Mouse (Mus musculus) midbrain, embryonic 12.5 days (tissue): ENCODE data around the gene Sqstm1. TPM values are rescaled to one million over a fixed set of nuclear protein-coding genes. Genes with fewer than 3 reads are reported as not detected.

Experiments
- ATAC-seq: fragments of 200-750 bp; cut with Nextera tagmentation; 2 replicates; pipeline ENCODE4 v1.8.0; 2017; ENCODE audit warnings: low read depth, moderate TSS enrichment, moderate library complexity; ENCODE audit not compliant: low FRiP score
- H3K27ac ChIP-seq: fragments of 300-500 bp; sonication (generic); replicated peaks from 2 replicates; pipeline ENCODE4 v1.5.1; 2016; ENCODE audit warnings: mild to moderate bottlenecking
- H3K27me3 ChIP-seq: fragments of 300-500 bp; sonication (generic); 2 replicates; pipeline ENCODE4 v1.6.1; 2016; ENCODE audit warnings: mild to moderate bottlenecking
- H3K36me3 ChIP-seq: fragments of 300-500 bp; sonication (generic); 2 replicates; pipeline ENCODE4 v1.6.1; 2016
- H3K4me1 ChIP-seq: fragments of 300-500 bp; sonication (generic); 2 replicates; pipeline ENCODE4 v1.6.1; 2016
- H3K4me2 ChIP-seq: fragments of 300-500 bp; sonication (generic); replicated peaks from 2 replicates; pipeline ENCODE4 v1.6.1; 2016; ENCODE audit warnings: mild to moderate bottlenecking, moderate library complexity
- H3K4me3 ChIP-seq: fragments of 300-500 bp; sonication (generic); 2 replicates; pipeline ENCODE4 v1.5.1; 2016; ENCODE audit warnings: mild to moderate bottlenecking
- H3K9ac ChIP-seq: fragments of 300-500 bp; sonication (generic); replicated peaks from 2 replicates; pipeline ENCODE4 v1.6.1; 2016; ENCODE audit warnings: mild to moderate bottlenecking, moderate library complexity
- H3K9me3 ChIP-seq: fragments of 300-500 bp; sonication (generic); 2 replicates; pipeline ENCODE4 v1.6.1; 2016; ENCODE audit warnings: mild to moderate bottlenecking
- WGBS: fragments of 180-500 bp; shearing (Covaris S2); methylation state at CpG from one replicate; pipeline ENCODE4 v1.1.7; 2016; 5-methylcytosine and 5-hydroxymethylcytosine counted together
- polyA plus RNA-seq: library from polyadenylated mRNA; unstranded; fragments of >200 nt; fragmentation: Nextera tagmentation; extraction: Ambion mirVana; gene quantifications from 2 replicates; pipeline ENCODE4 v1.2.1, GENCODE M21; 2016

The Sqstm1 gene
- polyA plus RNA-seq, 1 experiment from 2014 or later: 203 TPM

DNA sequence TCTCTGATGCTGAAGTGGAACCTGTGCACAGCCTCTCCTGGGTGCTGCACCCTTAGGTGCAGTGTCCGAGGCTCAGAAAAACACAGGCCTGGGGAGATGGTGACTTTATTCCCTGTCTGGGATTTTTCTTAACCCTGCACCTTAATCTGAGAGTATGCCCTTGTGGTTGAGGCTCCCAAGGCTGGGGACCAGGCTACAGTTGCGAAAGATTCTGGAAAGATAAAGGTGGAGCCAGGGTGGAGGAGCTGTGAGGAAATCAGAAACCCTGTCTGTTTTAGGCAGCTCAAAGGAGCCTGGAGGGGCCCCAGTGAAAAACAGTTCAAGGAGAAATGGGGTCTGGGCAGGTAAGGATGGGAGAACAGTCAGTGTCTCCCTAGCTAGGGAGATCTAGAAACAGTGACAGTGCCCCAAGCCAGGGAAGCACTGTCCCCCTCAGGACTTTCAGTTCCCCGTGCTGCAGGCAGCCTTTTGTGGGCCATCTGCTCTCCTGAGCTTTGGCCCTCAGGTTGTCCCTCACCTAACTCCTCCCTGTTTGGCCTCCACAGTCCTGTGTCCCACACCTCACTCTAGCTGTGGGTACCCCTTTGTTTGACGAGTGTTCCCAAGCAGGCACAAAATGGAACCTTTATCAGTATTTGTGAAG, 6.2 kb upstream of the Sqstm1 start:
- no peak for ATAC-seq
- 76% methylated on average over 4 of the region's 4 CpGs for WGBS
- H3K36me3 ChIP-seq: no peaks in the 10 kb centered on the region
- peaks cover 4% of the 10 kb centered on the region; the same call in 1 of the 2 replicates for H3K27me3 ChIP-seq
- H3K4me2 ChIP-seq: no peak overlapping the region
- H3K27ac ChIP-seq: no peak overlapping the region
- peaks cover 8% of the 10 kb centered on the region; the same call in 1 of the 2 replicates for H3K4me1 ChIP-seq
- no peaks in the 10 kb centered on the region for H3K9me3 ChIP-seq
- no peak overlapping the region for H3K9ac ChIP-seq
- no peak overlapping the region for H3K4me3 ChIP-seq

DNA sequence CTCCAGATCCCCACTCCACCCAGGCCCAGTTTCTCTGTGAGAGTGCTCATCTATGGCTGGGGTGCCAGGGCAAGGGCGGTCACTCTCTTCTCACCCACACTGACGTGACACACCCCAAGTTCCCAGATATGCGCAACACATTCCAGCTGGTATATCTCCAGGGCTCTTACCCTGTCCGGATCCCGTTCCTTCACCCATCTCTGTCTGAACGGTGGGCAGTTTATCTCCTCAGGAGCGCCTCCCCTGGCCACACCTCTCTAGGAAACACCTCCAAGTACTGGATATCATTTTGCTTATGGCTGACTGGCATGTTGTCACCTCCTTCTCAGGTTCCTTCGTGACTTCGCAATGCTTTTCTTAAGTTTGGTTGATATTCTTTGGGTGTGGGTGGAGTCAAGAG, 5.0 kb upstream of the Sqstm1 start:
- ATAC-seq: no peak
- no peak overlapping the region for H3K4me2 ChIP-seq
- H3K27ac ChIP-seq: no peak overlapping the region
- H3K27me3 ChIP-seq: peaks cover 4% of the 10 kb centered on the region; the same call in 1 of the 2 replicates
- H3K9me3 ChIP-seq: no peaks in the 10 kb centered on the region
- no peak overlapping the region for H3K9ac ChIP-seq
- no peak overlapping the region for H3K4me3 ChIP-seq
- peaks cover 8% of the 10 kb centered on the region; the same call in 1 of the 2 replicates for H3K4me1 ChIP-seq
- no peaks in the 10 kb centered on the region for H3K36me3 ChIP-seq
- 23% methylated on average over 9 of the region's 9 CpGs for WGBS

GRCm38 (mm10) chr11:50214631-50215030, 4.0 kb upstream of the Sqstm1 start:
- Histone ChIP-seq H3K9ac (no peak overlapping the region), H3K4me1 (peaks cover 8% of the 10 kb centered on the region; the same call in 1 of the 2 replicates), H3K27me3 (peaks cover 4% of the 10 kb centered on the region; the same call in 1 of the 2 replicates), H3K27ac (no peak overlapping the region), H3K4me3 (no peak overlapping the region), H3K4me2 (no peak overlapping the region), H3K9me3 (no peaks in the 10 kb centered on the region), H3K36me3 (no peaks in the 10 kb centered on the region)
- no peak for ATAC-seq
- 89% methylated on average over 6 of the region's 6 CpGs for WGBS

GRCm38 (mm10) chr11:50212848-50213758, 2.5 kb upstream of the Sqstm1 start:
- no peak overlapping the region for H3K9ac ChIP-seq
- no peak overlapping the region for H3K27ac ChIP-seq
- H3K4me1 ChIP-seq: peaks cover 15% of the 10 kb centered on the region
- peaks cover 4% of the 10 kb centered on the region; the same call in 1 of the 2 replicates for H3K27me3 ChIP-seq
- H3K36me3 ChIP-seq: no peaks in the 10 kb centered on the region
- no peak overlapping the region for H3K4me3 ChIP-seq
- no peak overlapping the region for H3K4me2 ChIP-seq
- 63% methylated on average over 11 of the region's 11 CpGs for WGBS
- ATAC-seq: no peak
- H3K9me3 ChIP-seq: no peaks in the 10 kb centered on the region

DNA sequence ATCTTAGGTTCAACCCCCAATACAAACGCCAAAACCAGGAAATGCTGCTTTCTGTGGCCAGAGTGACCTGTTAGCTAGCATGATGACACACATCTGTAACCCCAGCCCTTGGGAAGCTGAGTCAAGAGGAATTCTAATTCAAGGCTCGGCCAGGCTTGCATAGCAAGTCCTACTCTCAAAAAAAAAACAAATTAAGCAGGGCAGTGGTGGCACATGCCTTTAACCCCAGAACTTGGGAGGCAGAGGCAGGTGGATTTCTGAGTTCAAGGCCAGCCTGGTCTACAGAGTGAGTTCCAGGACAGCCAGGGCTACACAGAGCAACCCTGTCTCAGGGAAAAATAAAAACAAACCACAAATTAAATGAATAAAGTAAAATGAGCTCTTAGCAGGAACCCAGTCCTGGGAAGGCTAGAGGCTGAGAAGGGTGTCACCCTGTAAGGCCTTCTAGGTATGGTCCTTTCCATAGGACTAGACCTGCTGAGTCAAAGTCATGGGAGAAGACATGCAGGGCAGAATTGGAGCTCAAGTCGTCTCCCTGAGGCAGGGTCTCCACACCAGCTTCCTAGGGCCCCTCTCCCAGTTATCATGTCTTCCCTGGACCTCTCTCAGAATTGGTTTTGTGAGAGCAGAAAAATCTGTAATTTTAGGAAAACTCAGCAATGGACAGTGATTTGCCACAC, 1.6 kb upstream of the Sqstm1 start:
- Histone ChIP-seq H3K9me3 (no peaks in the 10 kb centered on the region), H3K9ac (no peak overlapping the region), H3K4me1 (peaks cover 15% of the 10 kb centered on the region), H3K27ac (no peak overlapping the region), H3K4me3 (no peak overlapping the region), H3K27me3 (peaks cover 4% of the 10 kb centered on the region; the same call in 1 of the 2 replicates), H3K4me2 (no peak overlapping the region), H3K36me3 (peaks cover 7% of the 10 kb centered on the region)
- WGBS: 77% methylated on average over 3 of the region's 3 CpGs
- ATAC-seq: no peak

- no peak overlapping the region for H3K9ac ChIP-seq
- H3K27ac ChIP-seq: no peak overlapping the region
- peaks cover 15% of the 10 kb centered on the region for H3K4me1 ChIP-seq
- WGBS: 82% methylated on average over 3 of the region's 3 CpGs
- H3K4me2 ChIP-seq: peak overlapping the region; percentile 62
- ATAC-seq: no peak
- peaks cover 14% of the 10 kb centered on the region for H3K36me3 ChIP-seq
- H3K9me3 ChIP-seq: no peaks in the 10 kb centered on the region
- peak overlapping the region; percentile 92; the same call in 1 of the 2 replicates for H3K4me3 ChIP-seq
- H3K27me3 ChIP-seq: peaks cover 3% of the 10 kb centered on the region; the same call in 1 of the 2 replicates
Measured at GRCm38 (mm10) chr11:50211322-50212059, 864 bp upstream of the Sqstm1 start.

GRCm38 (mm10) chr11:50210101-50210504, 524 bp downstream of the Sqstm1 start:
- Histone ChIP-seq H3K4me1 (peaks cover 7% of the 10 kb centered on the region), H3K27ac (peak overlapping the region; percentile 95), H3K36me3 (peaks cover 28% of the 10 kb centered on the region), H3K27me3 (no peaks in the 10 kb centered on the region), H3K4me2 (peak overlapping the region; percentile 62), H3K9me3 (no peaks in the 10 kb centered on the region), H3K4me3 (peak overlapping the region; percentile 92), H3K9ac (peak overlapping the region; percentile 87)
- peak; percentile 94 for ATAC-seq
- WGBS: under 1% methylated on average over 24 of the region's 24 CpGs

DNA sequence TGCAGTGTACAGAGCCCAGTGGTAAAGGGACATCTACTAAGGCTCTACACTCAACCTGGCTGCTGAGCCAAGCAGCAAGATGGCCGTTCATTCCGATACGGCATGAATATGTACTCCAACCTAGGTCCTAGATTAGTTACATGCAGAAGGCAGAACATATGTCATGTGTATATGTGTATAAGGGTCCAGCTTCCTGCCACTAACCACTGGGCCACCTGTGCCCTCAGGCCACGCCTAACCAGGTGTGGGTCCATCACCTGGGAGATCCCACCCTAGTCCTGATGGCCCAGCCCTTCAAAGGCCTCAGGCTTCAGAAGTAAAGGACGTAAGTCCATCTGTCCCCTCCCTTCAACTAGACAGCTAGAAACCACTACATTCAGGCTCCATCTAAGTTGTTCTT, 2.6 kb downstream of the Sqstm1 start:
- H3K4me2 ChIP-seq: no peak overlapping the region
- no peak overlapping the region for H3K27ac ChIP-seq
- H3K27me3 ChIP-seq: no peaks in the 10 kb centered on the region
- no peak for ATAC-seq
- no peak overlapping the region for H3K9ac ChIP-seq
- no peak overlapping the region for H3K4me3 ChIP-seq
- WGBS: 97% methylated on average over 5 of the region's 5 CpGs
- peaks cover 7% of the 10 kb centered on the region for H3K4me1 ChIP-seq
- H3K9me3 ChIP-seq: no peaks in the 10 kb centered on the region
- H3K36me3 ChIP-seq: peaks cover 46% of the 10 kb centered on the region

- 96% methylated on average over 14 of the region's 14 CpGs for WGBS
- H3K36me3 ChIP-seq: peaks cover 53% of the 10 kb centered on the region
Measured at GRCm38 (mm10) chr11:50207344-50207743, 3.3 kb downstream of the Sqstm1 start.

DNA sequence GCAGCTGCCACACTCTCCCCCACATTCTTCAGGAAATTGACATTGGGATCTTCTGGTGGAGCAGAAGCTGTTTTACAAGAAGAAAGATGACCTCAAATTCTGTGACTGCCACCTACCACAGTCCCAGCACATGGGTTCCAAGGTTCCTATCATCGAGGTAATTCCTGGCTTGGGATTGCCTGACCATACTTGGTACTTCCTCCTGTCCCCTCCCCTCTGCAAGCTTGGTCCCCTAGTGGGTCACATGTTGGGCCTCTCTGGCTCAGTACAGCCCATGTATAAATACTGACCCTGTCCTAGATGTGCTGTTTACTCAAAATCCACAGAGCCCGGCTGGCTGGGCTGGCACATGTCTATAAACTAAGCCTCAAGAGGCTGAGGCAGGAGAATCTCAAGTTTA, 4.6 kb downstream of the Sqstm1 start:
- Histone ChIP-seq H3K4me2 (no peak overlapping the region), H3K27ac (no peak overlapping the region), H3K9me3 (no peaks in the 10 kb centered on the region), H3K36me3 (peaks cover 66% of the 10 kb centered on the region), H3K4me1 (peaks cover 7% of the 10 kb centered on the region), H3K4me3 (no peak overlapping the region), H3K27me3 (no peaks in the 10 kb centered on the region), H3K9ac (no peak overlapping the region)
- ATAC-seq: no peak
- 96% methylated on average over 2 of the region's 2 CpGs for WGBS

More at GRCm38 (mm10) chr11:50207344-50207743, 3.3 kb downstream of the Sqstm1 start:
- ATAC-seq: no peak
- Histone ChIP-seq H3K9me3 (no peaks in the 10 kb centered on the region), H3K9ac (no peak overlapping the region), H3K27ac (no peak overlapping the region), H3K4me2 (no peak overlapping the region), H3K4me1 (peaks cover 7% of the 10 kb centered on the region), H3K4me3 (no peak overlapping the region), H3K27me3 (no peaks in the 10 kb centered on the region)

- Histone ChIP-seq H3K4me2 (no peak overlapping the region), H3K27me3 (no peaks in the 10 kb centered on the region), H3K4me1 (peaks cover 7% of the 10 kb centered on the region), H3K4me3 (no peak overlapping the region), H3K9ac (no peak overlapping the region), H3K27ac (no peak overlapping the region), H3K9me3 (no peaks in the 10 kb centered on the region), H3K36me3 (peaks cover 72% of the 10 kb centered on the region)
- 94% methylated on average over 3 of the region's 3 CpGs for WGBS
- ATAC-seq: no peak
Measured at GRCm38 (mm10) chr11:50205434-50205833, 5.2 kb downstream of the Sqstm1 start.
